Mouse (Mus musculus) left cerebral cortex, adult 2 months (tissue): ENCODE results near the gene Plekha5. TPM values are rescaled to one million over a fixed set of nuclear protein-coding genes. Genes with fewer than 3 reads are reported as not detected.
"Not testable (repeated sequence)": the region's sequence is repeated elsewhere in the genome, so short reads cannot be mapped to it uniquely, and the experiment has no call there.

Experiments
- DNase-seq, 2 experiments: peaks; one replicate each; pipeline ENCODE4 v3.0.0; 2021 to 2022; ENCODE audit warnings: low spot score in 2 of 2, mixed read lengths in 1 of 2; ENCODE audit errors: extremely low spot score in 1 of 2
- H3K27ac ChIP-seq: fragments of 200-600 bp; 2 replicates; pipeline ENCODE4 v1.8.1; 2022
- H3K4me3 ChIP-seq: fragments of 200-600 bp; 2 replicates; pipeline ENCODE4 v1.8.1; 2022
- CTCF ChIP-seq: fragments of 200-600 bp; IDR thresholded peaks from 2 replicates; pipeline ENCODE4 v1.8.1; 2022; ENCODE audit warnings: antibody characterized with exemption, mild to moderate bottlenecking, moderate library complexity
- intact Hi-C: fragments of 180-260 bp; cut with DNase I; formaldehyde crosslinking; loops from one replicate; pipeline ENCODE4 v1.15.1; 2025
- total RNA-seq, 2 experiments: library from RNA; stranded (reverse); gene quantifications; 2 replicates each; pipeline ENCODE4 v1.2.3; 2021

Gene Plekha5
- total RNA-seq, 2 experiments from 2014 or later, result 117 to 121 TPM

DNA sequence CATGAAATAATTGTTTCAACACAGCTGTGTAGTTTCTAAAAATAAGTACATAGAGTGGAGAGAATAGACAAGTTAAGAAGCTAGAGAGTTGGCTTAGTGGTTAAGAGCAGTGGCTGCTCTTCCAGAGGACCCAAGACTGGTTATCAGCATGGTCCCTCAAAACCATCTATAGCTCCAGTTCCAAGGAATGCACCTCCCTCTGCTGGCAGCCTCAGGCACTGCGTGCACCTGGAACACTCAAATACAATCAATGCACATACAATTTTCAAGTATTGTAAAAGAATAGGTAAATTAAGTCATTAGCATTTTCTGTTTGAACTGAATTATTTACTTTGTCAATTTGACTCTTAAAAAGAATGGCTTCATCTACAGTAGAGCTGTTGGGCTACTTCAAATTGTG, 93.3 kb downstream of the Plekha5 start:
- peak in 1 of 2 experiments; percentile 20 for DNase-seq
- peak; percentile 71 for TF ChIP-seq CTCF
- Histone ChIP-seq H3K4me3 (no peak overlapping the region), H3K27ac (no peak overlapping the region)
- intact Hi-C loops, result no loop called here

DNA sequence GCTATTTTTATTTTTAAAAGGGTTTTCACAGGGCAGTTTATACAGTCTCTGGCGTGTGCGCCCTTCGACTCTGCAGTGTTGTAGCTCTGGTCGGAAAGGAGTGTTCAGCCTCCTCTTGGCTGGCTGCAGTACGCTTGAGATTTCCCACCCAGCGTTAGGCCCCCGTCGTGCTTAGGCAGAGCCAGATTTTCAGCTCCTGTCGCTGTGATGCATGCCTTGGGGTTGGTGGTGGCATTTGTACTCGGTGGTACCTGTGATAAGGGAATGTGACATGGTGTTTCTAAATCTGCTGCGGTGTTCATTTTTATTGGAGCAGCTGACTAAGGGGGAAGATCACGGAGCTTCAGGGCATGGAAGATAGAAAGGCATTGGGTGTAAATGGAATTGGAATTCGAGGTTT, 95.2 kb downstream of the Plekha5 start:
- Histone ChIP-seq H3K4me3 (no peak overlapping the region), H3K27ac (peak overlapping the region; percentile 68)
- intact Hi-C loops, result no loop called here
- no peak for DNase-seq
- TF ChIP-seq CTCF, result no peak

DNA sequence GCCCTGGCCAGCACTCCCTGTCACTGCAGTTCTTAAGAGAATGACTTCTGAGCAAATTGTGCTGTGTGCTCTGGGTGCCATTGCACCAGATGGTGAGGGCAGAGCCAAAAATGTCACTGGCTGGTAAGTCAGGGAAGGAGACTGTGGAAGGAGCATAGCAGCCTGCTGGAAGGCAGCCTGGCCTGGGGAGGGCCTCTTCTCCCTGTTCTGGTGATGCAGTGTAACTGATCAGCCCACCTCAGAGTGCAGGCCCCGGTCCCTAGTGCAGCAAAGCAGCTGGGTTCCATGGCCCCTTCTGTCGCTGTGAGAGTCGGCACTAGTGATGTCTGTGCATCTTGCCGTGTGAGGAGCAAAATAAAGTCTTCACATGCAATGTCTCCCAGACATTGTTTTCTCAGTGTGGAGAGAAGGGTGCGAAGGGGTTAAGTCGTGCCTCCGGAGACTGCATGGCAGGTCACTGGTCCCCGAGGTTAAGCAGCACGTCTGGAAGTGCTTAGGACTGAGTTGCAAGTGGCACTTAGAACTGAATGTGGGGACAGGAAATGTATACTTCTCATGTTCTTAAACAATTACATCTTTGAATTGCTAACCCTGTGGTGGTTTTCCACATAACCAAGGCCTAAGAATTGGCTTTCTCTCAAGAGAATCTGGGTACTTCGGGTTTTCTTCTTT, 95.8 kb downstream of the Plekha5 start:
- Histone ChIP-seq H3K27ac (peak overlapping the region; percentile 68), H3K4me3 (no peak overlapping the region)
- TF ChIP-seq CTCF, result no peak
- intact Hi-C loops, result no loop called here
- no peak for DNase-seq

DNA sequence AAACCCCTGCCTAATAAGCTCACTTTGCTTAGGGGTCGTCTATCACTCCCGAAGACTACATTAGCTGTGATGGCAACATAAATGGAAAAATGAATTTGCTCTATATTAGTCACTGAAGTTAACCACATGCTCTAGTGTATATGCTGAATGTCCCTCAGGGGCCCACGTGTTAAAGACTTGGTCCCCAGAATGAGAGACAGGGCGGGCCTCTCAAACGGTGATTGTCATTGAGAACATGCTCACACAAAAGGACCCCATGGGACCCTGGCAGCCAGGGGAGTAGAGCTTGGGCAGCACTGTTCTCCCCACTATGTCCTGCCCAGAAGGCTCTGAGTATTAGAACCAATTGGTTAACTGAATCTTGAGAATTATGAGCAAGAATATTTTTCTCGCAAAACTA, 97.1 kb downstream of the Plekha5 start:
- TF ChIP-seq CTCF, result no peak
- Histone ChIP-seq H3K4me3 (no peak overlapping the region), H3K27ac (no peak overlapping the region)
- intact Hi-C loops, result no loop called here
- DNase-seq, result no peak

DNA sequence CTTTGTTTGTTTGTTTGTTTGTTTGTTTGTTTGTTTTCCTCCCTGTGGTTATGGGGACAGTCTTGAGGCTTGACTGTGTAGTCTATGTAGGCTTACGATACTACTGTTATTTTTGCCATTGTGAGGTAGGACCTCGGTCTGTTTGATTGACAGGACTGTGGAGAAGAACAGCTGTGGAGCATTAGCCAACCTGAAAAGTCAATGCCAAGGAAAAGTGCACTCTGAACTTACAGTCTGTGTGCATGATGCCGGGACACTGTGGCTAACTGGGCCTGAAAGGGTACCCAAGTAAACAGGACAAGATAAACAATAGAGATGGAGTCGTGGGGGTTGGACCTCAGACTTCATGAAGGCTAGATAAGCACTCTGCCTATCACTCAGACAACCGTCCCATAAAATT, 98.0 kb downstream of the Plekha5 start:
- Histone ChIP-seq H3K4me3 (no peak overlapping the region), H3K27ac (no peak overlapping the region)
- intact Hi-C loops, result no loop called here
- no peak for DNase-seq
- TF ChIP-seq CTCF, result no peak

DNA sequence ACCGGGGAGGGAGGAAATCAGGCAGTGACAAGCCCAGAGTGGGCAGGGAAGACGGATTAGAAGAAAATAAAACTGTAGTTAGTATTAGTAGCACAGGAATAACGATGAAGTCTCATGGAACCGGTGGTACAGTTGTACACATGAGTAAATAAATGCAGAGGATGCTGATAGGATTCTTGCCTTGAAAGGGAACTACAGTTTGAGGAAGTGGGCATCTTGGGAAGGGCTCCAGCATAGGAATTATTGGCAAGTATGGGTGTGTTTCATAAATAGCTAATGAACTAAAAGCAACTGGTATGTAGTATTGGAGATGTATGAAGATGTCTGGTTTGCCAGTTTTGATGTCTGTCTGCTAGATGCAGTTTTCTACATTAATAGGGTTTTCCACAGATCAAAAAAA, 99.7 kb downstream of the Plekha5 start:
- intact Hi-C loops, result no loop called here
- no peak for DNase-seq
- Histone ChIP-seq H3K27ac (no peak overlapping the region), H3K4me3 (no peak overlapping the region)
- TF ChIP-seq CTCF, result no peak

DNA sequence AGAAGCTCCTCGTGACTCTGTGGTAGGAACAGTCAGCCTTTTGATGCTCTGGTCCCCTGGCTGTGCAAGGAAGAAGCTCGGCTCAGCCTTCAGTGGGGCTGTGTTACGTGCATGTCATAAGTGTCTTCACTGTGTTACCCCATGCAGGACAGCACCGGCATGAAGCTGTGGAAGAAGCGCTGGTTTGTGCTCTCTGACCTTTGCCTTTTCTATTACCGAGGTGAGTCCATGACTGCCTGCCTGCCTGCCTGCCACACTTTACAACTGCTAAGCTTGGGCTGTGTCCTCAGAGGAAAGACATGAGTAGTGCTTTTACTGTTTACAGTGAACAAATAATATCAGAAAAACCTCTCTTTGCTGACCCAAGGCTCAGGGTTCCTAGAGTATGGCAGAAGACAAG, 104.6 kb downstream of the Plekha5 start:
- Histone ChIP-seq H3K4me3 (no peak overlapping the region), H3K27ac (no peak overlapping the region)
- intact Hi-C loops, result no loop called here
- DNase-seq, result no peak
- no peak for TF ChIP-seq CTCF

DNA sequence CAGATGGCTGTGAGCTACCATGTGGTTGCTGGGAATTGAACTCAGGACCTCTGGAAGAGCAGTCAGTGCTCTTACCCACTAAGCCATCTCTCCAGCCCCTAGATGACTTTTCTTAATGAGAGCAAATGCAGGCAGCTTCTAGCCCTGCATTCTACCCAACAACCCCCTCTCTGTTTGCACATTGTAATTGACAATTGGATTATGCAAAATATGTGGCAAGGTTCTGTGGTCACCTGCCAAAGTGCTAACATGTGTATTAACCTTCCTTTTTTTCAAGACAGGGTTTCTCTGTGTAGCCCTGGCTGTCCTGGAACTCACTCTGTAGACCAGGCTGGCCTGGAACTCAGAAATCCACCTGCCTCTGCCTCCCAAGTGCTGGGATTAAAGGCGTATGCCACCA, 109.0 kb downstream of the Plekha5 start:
- H3K27ac ChIP-seq, DNase-seq, intact Hi-C loops, H3K4me3 ChIP-seq: not testable (repeated sequence)

DNA sequence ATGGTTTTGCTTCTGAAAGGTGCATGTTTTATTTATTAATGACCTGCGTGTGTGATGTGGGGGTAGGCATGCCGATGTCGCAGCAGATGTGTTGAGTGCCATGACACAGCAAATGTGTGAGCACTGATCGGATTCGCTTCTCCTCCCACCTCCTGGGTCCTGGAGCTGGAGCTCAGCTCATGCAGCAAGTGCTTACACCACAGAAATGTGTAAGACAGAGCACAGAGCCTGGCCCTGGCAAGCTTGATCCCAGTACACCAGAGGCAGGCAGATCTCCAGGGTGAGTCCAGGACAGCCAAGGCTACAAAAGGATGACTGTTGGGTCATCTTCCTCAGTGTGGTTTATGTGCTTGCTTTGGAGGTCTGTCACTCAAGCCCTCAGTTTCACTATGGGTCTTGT, 109.8 kb downstream of the Plekha5 start:
- DNase-seq, result no peak
- TF ChIP-seq CTCF, result no peak
- intact Hi-C loops, result no loop called here
- H3K27ac ChIP-seq, result no peak overlapping the region
- H3K4me3 ChIP-seq, result no peak overlapping the region

DNA sequence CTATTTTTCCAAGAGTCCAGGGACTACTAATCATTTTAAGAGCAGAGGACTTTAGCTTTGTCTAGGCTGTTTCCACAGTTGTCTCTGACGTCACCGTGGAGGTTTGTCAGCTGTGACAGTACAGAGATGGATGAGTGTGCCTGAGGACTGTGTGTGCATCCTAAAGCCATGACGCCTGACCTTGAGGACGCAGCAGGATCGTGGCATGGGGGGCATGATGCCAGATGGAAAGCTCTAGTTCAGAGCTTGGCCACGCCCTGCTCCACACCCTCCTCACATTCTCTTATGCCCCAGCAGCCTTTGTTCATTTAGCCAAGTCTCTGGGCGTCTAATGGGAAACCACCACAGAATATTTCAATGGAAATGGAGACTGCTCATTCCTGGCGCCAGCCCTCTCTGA, 111.7 kb downstream of the Plekha5 start:
- TF ChIP-seq CTCF, result no peak
- no peak for DNase-seq
- intact Hi-C loops, result no loop called here
- Histone ChIP-seq H3K27ac (no peak overlapping the region), H3K4me3 (no peak overlapping the region)

DNA sequence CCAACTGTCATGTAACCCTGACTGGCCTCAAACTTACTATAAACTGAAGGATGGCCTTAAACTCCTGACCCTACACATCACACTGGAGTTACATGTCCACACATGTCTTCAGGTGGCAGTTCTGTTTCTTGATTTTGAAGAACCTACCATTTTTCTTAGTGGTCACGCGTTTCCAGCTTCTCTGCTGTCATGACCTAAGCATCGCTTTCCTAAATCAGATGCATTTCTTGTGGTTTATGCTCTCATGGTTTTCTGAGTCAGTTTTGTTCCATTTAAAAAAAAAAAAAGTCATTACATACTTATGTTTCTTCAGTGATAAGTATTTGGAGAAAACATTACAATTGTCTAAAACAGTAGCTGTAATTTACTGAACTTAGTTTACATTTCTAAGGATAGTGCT, 118.1 kb downstream of the Plekha5 start:
- H3K4me3 ChIP-seq, result no peak overlapping the region
- no peak for DNase-seq
- intact Hi-C loops, result no loop called here

DNA sequence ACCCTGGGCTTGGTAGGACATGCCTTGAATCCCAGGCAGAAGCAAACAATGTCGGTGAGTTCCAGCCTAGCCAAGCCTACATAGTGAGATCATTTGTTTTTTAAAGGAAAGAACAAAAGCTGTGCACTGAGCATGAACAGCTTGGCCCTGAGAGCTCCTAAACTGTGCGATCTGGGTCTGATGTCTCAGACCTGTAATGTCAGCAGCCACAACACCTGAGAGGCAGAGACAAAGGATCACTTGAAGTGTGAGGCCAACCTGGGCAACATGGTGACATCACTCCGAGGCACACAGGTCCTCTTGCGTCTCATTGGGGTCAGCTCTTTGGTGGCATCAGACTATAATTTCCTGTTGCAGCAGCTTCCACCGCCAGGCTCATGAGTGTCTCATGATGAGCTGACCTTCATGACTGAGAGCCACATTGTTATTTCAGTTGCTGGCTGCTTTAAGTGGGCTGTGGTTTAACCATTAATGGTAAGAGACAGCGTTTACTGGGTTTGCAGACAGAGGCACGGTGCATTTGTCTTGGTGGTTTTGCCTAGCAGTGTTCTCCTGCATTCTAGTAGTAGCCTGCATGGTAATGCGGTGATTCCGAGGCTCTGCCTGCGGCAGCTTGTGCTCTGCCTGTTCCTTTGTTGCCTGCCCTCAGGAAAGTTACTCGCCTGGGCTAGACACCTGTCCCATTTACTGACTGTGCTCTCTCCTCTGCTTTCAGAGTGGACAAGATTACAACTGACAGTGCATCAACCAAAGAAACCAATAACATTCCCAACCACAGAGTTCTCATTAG, 119.3 kb downstream of the Plekha5 start:
- no peak for TF ChIP-seq CTCF
- DNase-seq, result no peak
- intact Hi-C loops, result no loop called here
- Histone ChIP-seq H3K4me3 (no peak overlapping the region), H3K27ac (no peak overlapping the region)

More for the DNA sequence above, 118.1 kb downstream of the Plekha5 start:
- no peak overlapping the region for H3K27ac ChIP-seq
- no peak for TF ChIP-seq CTCF

DNA sequence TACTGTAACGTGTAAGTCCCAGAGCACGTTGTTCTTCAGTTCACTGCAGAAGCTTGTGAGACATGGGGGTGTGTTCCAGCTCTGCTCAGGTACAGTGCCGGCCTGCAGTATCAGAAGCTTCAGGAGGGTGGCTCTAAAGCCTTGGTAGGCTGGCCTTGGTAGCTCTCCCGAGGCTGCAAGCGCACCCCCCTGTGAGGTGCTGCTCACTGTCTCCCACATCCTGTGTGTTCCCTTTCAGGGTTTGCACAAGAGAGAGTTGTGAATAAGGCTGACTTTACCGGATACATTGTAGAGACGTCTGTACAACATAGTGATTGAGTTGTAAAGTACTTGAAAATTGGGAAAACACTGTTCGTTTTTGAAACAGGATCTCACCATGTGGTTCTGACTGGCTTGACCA, 122.2 kb downstream of the Plekha5 start:
- no peak for TF ChIP-seq CTCF
- Histone ChIP-seq H3K4me3 (no peak overlapping the region), H3K27ac (no peak overlapping the region)
- intact Hi-C loops, result no loop called here
- DNase-seq, result no peak
